Mouse (Mus musculus): Measurements from ENCODE around the gene Auts2. TPM values are rescaled to one million over a fixed set of nuclear protein-coding genes. Genes with fewer than 3 reads are reported as not detected.

Gene Auts2
- total and polyA plus RNA-seq, 3 experiments: not detected

DNA sequence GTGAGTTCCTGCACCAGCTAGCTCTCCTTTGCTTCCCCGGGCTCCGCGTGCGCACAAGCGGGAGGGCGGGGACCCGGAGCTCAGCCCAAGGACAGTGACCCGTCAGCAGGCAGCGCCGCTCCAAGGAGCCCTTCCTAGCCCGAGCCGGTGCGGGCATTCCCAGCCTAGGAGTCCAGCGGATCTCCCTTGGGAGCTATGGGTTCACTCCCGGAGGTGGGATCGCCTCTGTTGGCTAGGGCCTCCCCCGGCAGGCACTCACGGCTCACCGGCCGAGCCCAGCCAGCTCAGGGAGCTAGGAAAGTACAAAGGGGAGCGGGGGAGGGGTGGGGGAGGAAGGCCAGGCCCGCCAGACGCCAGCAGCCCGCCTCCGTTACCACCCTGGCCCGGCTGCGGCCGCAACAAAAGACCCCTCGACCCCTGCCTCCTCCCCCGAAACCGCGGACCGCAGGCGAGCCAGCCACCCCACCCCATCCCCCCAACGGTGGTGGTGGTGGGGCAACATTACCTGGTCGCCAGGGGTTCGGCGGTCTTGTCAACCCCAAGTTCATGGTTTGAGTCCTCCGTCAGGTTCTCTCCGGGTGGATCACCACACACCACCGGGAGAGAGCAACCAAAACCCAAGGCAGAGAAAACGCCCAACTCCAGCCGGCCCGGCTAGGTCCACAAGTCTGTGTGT, 1005.9 kb downstream of the Auts2 start:
- in situ Hi-C loops (cut with MboI; ENCODE audit: low pct_ligation_motif_present, low pct_unique_long_range_greater_than_20kb, low sequenced_read_pairs) (no loop called here), dilution Hi-C loops (cut with MboI; ENCODE audit: extremely low pct_ligation_motif_present, extremely low pct_unique_long_range_greater_than_20kb, low sequenced_read_pairs) (no loop called here)
- no peaks in the 10 kb centered on the region for H3K4me1 ChIP-seq (ENCODE audit: control insufficient read depth in 1 of 2, insufficient read depth in 2 of 2)
- H3K27me3 ChIP-seq (replicated peaks): no peaks in the 10 kb centered on the region
- no peak overlapping the region for H3K4me2 ChIP-seq (ENCODE audit: insufficient read depth, low read depth, poor library complexity, severe bottlenecking)
- H3K9me3 ChIP-seq (replicated peaks; ENCODE audit: low read length): peaks cover 60% of the 10 kb centered on the region
- H3K4me3 ChIP-seq (replicated peaks in 1 of 3; ENCODE audit: low read depth in 2 of 3, low read length in 2 of 3, poor library complexity in 1 of 3): no peak overlapping the region
- DNase-seq (ENCODE audit: extremely low read depth): no peak
- no peaks in the 10 kb centered on the region for H3K36me3 ChIP-seq (replicated peaks in 1 of 2; ENCODE audit: control insufficient read depth in 1 of 2, insufficient read depth in 1 of 2, low read length in 1 of 2)
- H3K79me2 ChIP-seq (replicated peaks; ENCODE audit: control insufficient read depth, extremely low read depth, insufficient read depth, poor library complexity, severe bottlenecking): no peaks in the 10 kb centered on the region
- H3K9ac ChIP-seq (ENCODE audit: insufficient read depth, low read depth): no peak overlapping the region
- no peak for TF ChIP-seq ZC3H11A (IDR thresholded peaks at IDR 0.05; ENCODE audit: low read depth, low read length)
- no peak for TF ChIP-seq CHD1 (IDR thresholded peaks at IDR 0.05; ENCODE audit: low read depth, low read length)
- TF ChIP-seq MYC (IDR thresholded peaks at IDR 0.05; ENCODE audit: low read depth, low read length): no peak
- TF ChIP-seq E2F4 (IDR thresholded peaks at IDR 0.05; ENCODE audit: insufficient replicate concordance, low read depth, low read length): no peak
- TF ChIP-seq MAX (IDR thresholded peaks at IDR 0.05; ENCODE audit: low read length): no peak
- no peak for TF ChIP-seq RCOR1 (conservative IDR thresholded peaks at IDR 0.05; ENCODE audit: low read depth, low read length)
- no peak for TF ChIP-seq ETS1 (conservative IDR thresholded peaks at IDR 0.05; ENCODE audit: low read depth, low read length)
- no peak overlapping the region for H3K27ac ChIP-seq (ENCODE audit: insufficient read depth, low read depth)

DNA sequence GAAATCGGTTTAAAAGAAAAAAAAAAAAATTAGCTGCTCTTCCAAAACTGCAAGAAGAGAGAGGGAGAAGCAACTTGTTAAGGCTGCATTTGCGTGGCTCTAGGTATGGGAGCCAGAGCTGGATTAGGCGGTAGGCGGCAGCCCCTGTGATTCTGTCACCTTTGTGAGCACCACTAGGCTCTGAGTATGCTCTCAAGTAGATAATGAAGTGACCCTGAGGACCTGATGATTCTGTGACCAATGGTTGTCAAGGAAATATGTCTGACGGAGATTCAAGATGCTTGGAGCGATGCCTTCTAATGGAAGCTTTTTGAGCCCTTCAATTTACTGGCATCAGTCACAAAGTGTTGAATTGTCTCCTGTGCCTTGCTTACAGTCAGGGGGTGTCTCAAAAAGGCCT, 1007.4 kb downstream of the Auts2 start:
- DNase-seq (ENCODE audit: extremely low read depth): no peak
- TF ChIP-seq RCOR1 (conservative IDR thresholded peaks at IDR 0.05; ENCODE audit: low read depth, low read length) (no peak), MXI1 (IDR thresholded peaks at IDR 0.05; ENCODE audit: low read depth, low read length) (no peak), E2F4 (IDR thresholded peaks at IDR 0.05; ENCODE audit: insufficient replicate concordance, low read depth, low read length) (no peak), GABPA (IDR thresholded peaks at IDR 0.05; ENCODE audit: insufficient replicate concordance, low read depth, low read length) (no peak), ZC3H11A (IDR thresholded peaks at IDR 0.05; ENCODE audit: low read depth, low read length) (no peak), MYC (IDR thresholded peaks at IDR 0.05; ENCODE audit: low read depth, low read length) (no peak), ETS1 (conservative IDR thresholded peaks at IDR 0.05; ENCODE audit: low read depth, low read length) (no peak), ZNF384 (IDR thresholded peaks at IDR 0.05; ENCODE audit: low read depth, low read length) (no peak), TBP (conservative IDR thresholded peaks at IDR 0.05; ENCODE audit: low read depth, low read length) (no peak), PAX5 (IDR thresholded peaks at IDR 0.05; ENCODE audit: low read length) (no peak), BHLHE40 (IDR thresholded peaks at IDR 0.05; ENCODE audit: low read depth, low read length) (no peak), ZMIZ1 (IDR thresholded peaks at IDR 0.05; ENCODE audit: low read depth, low read length) (no peak), IRF4 (IDR thresholded peaks at IDR 0.05; ENCODE audit: low read depth, low read length) (no peak), MAZ (IDR thresholded peaks at IDR 0.05; ENCODE audit: low read depth, low read length) (no peak)
- in situ Hi-C loops (cut with MboI; ENCODE audit: low pct_ligation_motif_present, low pct_unique_long_range_greater_than_20kb, low sequenced_read_pairs) (no loop called here), dilution Hi-C loops (cut with MboI; ENCODE audit: extremely low pct_ligation_motif_present, extremely low pct_unique_long_range_greater_than_20kb, low sequenced_read_pairs) (no loop called here)
- Histone ChIP-seq H3K27me3 (replicated peaks) (no peaks in the 10 kb centered on the region), H3K9ac (ENCODE audit: insufficient read depth, low read depth) (no peak overlapping the region), H3K4me2 (ENCODE audit: insufficient read depth, low read depth, poor library complexity, severe bottlenecking) (no peak overlapping the region), H3K4me3 (replicated peaks in 1 of 3; ENCODE audit: low read depth in 2 of 3, low read length in 2 of 3, poor library complexity in 1 of 3) (no peak overlapping the region), H3K27ac (ENCODE audit: insufficient read depth, low read depth) (no peak overlapping the region), H3K9me3 (replicated peaks; ENCODE audit: low read length) (peaks cover 65% of the 10 kb centered on the region), H3K79me2 (replicated peaks; ENCODE audit: control insufficient read depth, extremely low read depth, insufficient read depth, poor library complexity, severe bottlenecking) (no peaks in the 10 kb centered on the region), H3K4me1 (ENCODE audit: control insufficient read depth in 1 of 2, insufficient read depth in 2 of 2) (no peaks in the 10 kb centered on the region), H3K36me3 (replicated peaks in 1 of 2; ENCODE audit: control insufficient read depth in 1 of 2, insufficient read depth in 1 of 2, low read length in 1 of 2) (no peaks in the 10 kb centered on the region)

Data from CH12.LX (cell line).